Mouse (Mus musculus) hindbrain, embryonic 11.5 days (tissue): ENCODE measurements around the gene Gas7. TPM values are rescaled to one million over a fixed set of nuclear protein-coding genes. Genes with fewer than 3 reads are reported as not detected.
A peak's percentile ranks its signal among the peaks of the same experiment; 100 is the strongest.

Source experiments
- ATAC-seq: fragments of 200-750 bp; cut with Nextera tagmentation; 2 replicates; pipeline ENCODE4 v1.8.0; 2017; ENCODE audit warnings: mild to moderate bottlenecking, moderate TSS enrichment, moderate library complexity; ENCODE audit not compliant: low FRiP score
- DNase-seq: peaks from one replicate; pipeline ENCODE4 v3.0.0-alpha.2; 2015; ENCODE audit warnings: low spot score
- H3K27ac ChIP-seq: fragments of 300-500 bp; sonication (generic); 2 replicates; pipeline ENCODE4 v1.5.1; 2014; ENCODE audit warnings: mild to moderate bottlenecking, low read depth, low read length
- H3K27me3 ChIP-seq: fragments of 300-500 bp; sonication (generic); 2 replicates; pipeline ENCODE4 v1.6.1; 2014; ENCODE audit warnings: mild to moderate bottlenecking, low read length, moderate library complexity, mixed read lengths; ENCODE audit not compliant: control insufficient read depth, insufficient read depth
- H3K36me3 ChIP-seq: fragments of 300-500 bp; sonication (generic); 2 replicates; pipeline ENCODE4 v1.6.1; 2014; ENCODE audit warnings: mild to moderate bottlenecking, low read length, moderate library complexity, mixed read lengths; ENCODE audit not compliant: control insufficient read depth, insufficient read depth
- H3K4me1 ChIP-seq: fragments of 300-500 bp; sonication (generic); replicated peaks from 2 replicates; pipeline ENCODE4 v1.6.1; 2014; ENCODE audit warnings: low read length, mixed read lengths; ENCODE audit not compliant: control insufficient read depth, insufficient read depth
- H3K4me2 ChIP-seq: fragments of 300-500 bp; sonication (generic); replicated peaks from 2 replicates; pipeline ENCODE4 v1.6.1; 2014; ENCODE audit warnings: mild to moderate bottlenecking, low read depth, low read length
- H3K4me3 ChIP-seq: fragments of 300-500 bp; sonication (generic); 2 replicates; pipeline ENCODE4 v1.5.1; 2014; ENCODE audit warnings: low read depth, low read length
- H3K9ac ChIP-seq: fragments of 300-500 bp; sonication (generic); 2 replicates; pipeline ENCODE4 v1.6.1; 2014; ENCODE audit warnings: low read depth, low read length
- H3K9me3 ChIP-seq: fragments of 300-500 bp; sonication (generic); 2 replicates; pipeline ENCODE4 v1.6.1; 2016; ENCODE audit warnings: low read length; ENCODE audit not compliant: control insufficient read depth
- WGBS: fragments of 180-500 bp; shearing (Covaris S2); extraction: QIAGEN DNeasy Blood & Tissue Kit; methylation state at CpG from one replicate; pipeline ENCODE4 v1.1.7; 2014; 5-methylcytosine and 5-hydroxymethylcytosine counted together
- polyA plus RNA-seq: library from polyadenylated mRNA; unstranded; fragments of >200 nt; fragmentation: Nextera tagmentation; extraction: Ambion mirVana; gene quantifications from 2 replicates; pipeline ENCODE4 v1.2.1, GENCODE M21; 2014

The Gas7 gene
- polyA plus RNA-seq, 1 experiment from 2014 or later = 4.2 TPM

- Histone ChIP-seq H3K4me1 (no peaks in the 10 kb centered on the region), H3K27ac (no peak overlapping the region), H3K9ac (no peak overlapping the region), H3K4me2 (no peak overlapping the region), H3K36me3 (no peaks in the 10 kb centered on the region), H3K4me3 (no peak overlapping the region), H3K9me3 (no peaks in the 10 kb centered on the region), H3K27me3 (no peaks in the 10 kb centered on the region)
- DNase-seq = no peak
- no peak for ATAC-seq
- WGBS = 92% methylated on average over 7 of the region's 7 CpGs
Observed at GRCm38 (mm10) chr11:67597388-67597787, 142.2 kb downstream of the Gas7 start.

GRCm38 (mm10) chr11:67599141-67599540 lies 143.9 kb downstream of the Gas7 start:
- Histone ChIP-seq H3K36me3 (no peaks in the 10 kb centered on the region), H3K4me1 (peaks cover 4% of the 10 kb centered on the region), H3K27ac (no peak overlapping the region), H3K27me3 (no peaks in the 10 kb centered on the region), H3K9me3 (no peaks in the 10 kb centered on the region), H3K9ac (no peak overlapping the region), H3K4me2 (no peak overlapping the region), H3K4me3 (no peak overlapping the region)
- 82% methylated on average over 1 of the region's 1 CpGs for WGBS
- ATAC-seq (no peak), DNase-seq (no peak)

- Histone ChIP-seq H3K36me3 (no peaks in the 10 kb centered on the region), H3K4me1 (peaks cover 4% of the 10 kb centered on the region), H3K27me3 (no peaks in the 10 kb centered on the region), H3K9ac (no peak overlapping the region), H3K4me2 (no peak overlapping the region), H3K27ac (no peak overlapping the region), H3K4me3 (no peak overlapping the region), H3K9me3 (no peaks in the 10 kb centered on the region)
- ATAC-seq (no peak), DNase-seq (no peak)
- WGBS = 78% methylated on average over 8 of the region's 8 CpGs
Observed at GRCm38 (mm10) chr11:67600710-67601430, 145.6 kb downstream of the Gas7 start.

- Histone ChIP-seq H3K9ac (no peak overlapping the region), H3K4me2 (no peak overlapping the region)
Observed at GRCm38 (mm10) chr11:67602711-67603369, 147.6 kb downstream of the Gas7 start.

GRCm38 (mm10) chr11:67604481-67604880 lies 149.2 kb downstream of the Gas7 start:
- no peaks in the 10 kb centered on the region for H3K27me3 ChIP-seq
- ATAC-seq (no peak), DNase-seq (no peak)
- H3K27ac ChIP-seq = no peak overlapping the region
- H3K9me3 ChIP-seq = no peaks in the 10 kb centered on the region
- no peak overlapping the region for H3K4me3 ChIP-seq
- H3K4me1 ChIP-seq = peaks cover 4% of the 10 kb centered on the region
- WGBS = 71% methylated on average over 2 of the region's 2 CpGs
- H3K4me2 ChIP-seq = no peak overlapping the region
- H3K9ac ChIP-seq = no peak overlapping the region
- H3K36me3 ChIP-seq = no peaks in the 10 kb centered on the region

More at GRCm38 (mm10) chr11:67602711-67603369, 147.6 kb downstream of the Gas7 start:
- ATAC-seq (peak; percentile 49; the same call in 1 of the 2 replicates), DNase-seq (peak; percentile 15)
- H3K27me3 ChIP-seq = no peaks in the 10 kb centered on the region
- H3K4me3 ChIP-seq = no peak overlapping the region
- no peaks in the 10 kb centered on the region for H3K9me3 ChIP-seq
- WGBS = 26% methylated on average over 12 of the region's 12 CpGs
- no peaks in the 10 kb centered on the region for H3K36me3 ChIP-seq
- H3K27ac ChIP-seq = no peak overlapping the region
- peaks cover 4% of the 10 kb centered on the region for H3K4me1 ChIP-seq

GRCm38 (mm10) chr11:67608114-67608683 lies 153.0 kb downstream of the Gas7 start:
- 80% methylated on average over 10 of the region's 10 CpGs for WGBS
- Histone ChIP-seq H3K9me3 (no peaks in the 10 kb centered on the region), H3K4me3 (no peak overlapping the region), H3K27ac (no peak overlapping the region), H3K36me3 (no peaks in the 10 kb centered on the region), H3K4me2 (no peak overlapping the region), H3K9ac (no peak overlapping the region), H3K4me1 (no peaks in the 10 kb centered on the region; the same call in 1 of the 2 replicates), H3K27me3 (no peaks in the 10 kb centered on the region)
- no peak for DNase-seq
- no peak for ATAC-seq

GRCm38 (mm10) chr11:67612158-67612839 lies 157.1 kb downstream of the Gas7 start:
- H3K4me1 ChIP-seq = no peaks in the 10 kb centered on the region
- H3K27ac ChIP-seq = no peak overlapping the region
- H3K27me3 ChIP-seq = no peaks in the 10 kb centered on the region
- H3K36me3 ChIP-seq = no peaks in the 10 kb centered on the region
- no peak overlapping the region for H3K4me3 ChIP-seq
- no peak overlapping the region for H3K9ac ChIP-seq
- no peak overlapping the region for H3K4me2 ChIP-seq
- DNase-seq = no peak
- 85% methylated on average over 9 of the region's 9 CpGs for WGBS
- H3K9me3 ChIP-seq = no peaks in the 10 kb centered on the region
- no peak for ATAC-seq

- Histone ChIP-seq H3K36me3 (no peaks in the 10 kb centered on the region), H3K27ac (no peak overlapping the region), H3K27me3 (no peaks in the 10 kb centered on the region), H3K9ac (no peak overlapping the region), H3K4me3 (no peak overlapping the region), H3K4me1 (no peaks in the 10 kb centered on the region), H3K4me2 (no peak overlapping the region), H3K9me3 (no peaks in the 10 kb centered on the region)
- no peak for ATAC-seq
- 92% methylated on average over 13 of the region's 13 CpGs for WGBS
- DNase-seq = no peak
Observed at GRCm38 (mm10) chr11:67616557-67617239, 161.5 kb downstream of the Gas7 start.
